Mouse (Mus musculus) C2C12 (cell line): ENCODE results near the gene Sacm1l.

Source experiments
- CEBPB ChIP-seq: IDR thresholded peaks from one replicate; pipeline ENCODE4 v1.6.1; 2011; ENCODE audit warnings: low read depth, mild to moderate bottlenecking, control low read depth, moderate library complexity
- MYOD1 ChIP-seq: IDR thresholded peaks from one replicate; pipeline ENCODE4 v1.6.1; 2011; ENCODE audit warnings: low read depth; ENCODE audit not compliant: control insufficient read depth, insufficient read length

DNA sequence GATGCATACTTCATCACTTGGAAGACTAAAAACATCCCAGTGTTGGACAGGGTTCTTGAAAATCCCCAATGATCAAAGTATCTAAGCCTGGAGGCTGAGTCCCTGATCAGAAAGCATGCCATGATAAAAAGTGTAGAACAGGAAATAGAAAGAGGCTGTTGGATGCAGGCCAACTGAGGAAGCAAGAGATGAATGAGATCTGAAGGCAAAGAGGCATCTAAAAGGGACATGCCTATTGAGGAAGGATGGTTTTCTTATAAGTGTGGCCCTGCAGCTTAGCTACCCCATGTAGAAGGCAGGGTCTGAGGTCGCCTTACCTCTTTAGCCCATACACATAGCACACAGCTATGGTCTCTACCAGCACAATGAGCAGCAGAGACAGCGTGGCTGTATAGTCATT lies 67.4 kb downstream of the Sacm1l start:
- TF ChIP-seq MYOD1 (no peak), CEBPB (no peak)
